Mouse (Mus musculus) stomach, embryonic 14.5 days (tissue): ENCODE results near the gene Cd70. TPM values are rescaled to one million over a fixed set of nuclear protein-coding genes. Genes with fewer than 3 reads are reported as not detected.

Source experiments
- ATAC-seq: fragments of 200-750 bp; cut with Nextera tagmentation; 2 replicates; pipeline ENCODE4 v1.8.0; 2017; ENCODE audit warnings: low read depth, moderate TSS enrichment; ENCODE audit not compliant: insufficient number of reproducible peaks, insufficient read depth, low FRiP score
- H3K27ac ChIP-seq: fragments of 300-500 bp; sonication (generic); 2 replicates; pipeline ENCODE4 v1.5.1; 2014; ENCODE audit warnings: mild to moderate bottlenecking, low read length, moderate library complexity, mixed read lengths
- H3K27me3 ChIP-seq: fragments of 300-500 bp; sonication (generic); 2 replicates; pipeline ENCODE4 v1.6.1; 2014; ENCODE audit warnings: low read length, control low read depth, mixed read lengths; ENCODE audit not compliant: control insufficient read depth, insufficient read depth
- H3K36me3 ChIP-seq: fragments of 300-500 bp; sonication (generic); 2 replicates; pipeline ENCODE4 v1.6.1; 2014; ENCODE audit warnings: mild to moderate bottlenecking, control low read depth, low read length, moderate library complexity, mixed read lengths; ENCODE audit not compliant: control insufficient read depth, insufficient read depth
- H3K4me1 ChIP-seq: fragments of 300-500 bp; sonication (generic); 2 replicates; pipeline ENCODE4 v1.6.1; 2014; ENCODE audit warnings: low read length, control low read depth, mixed read lengths; ENCODE audit not compliant: control insufficient read depth, insufficient read depth
- H3K4me2 ChIP-seq: fragments of 300-500 bp; sonication (generic); replicated peaks from 2 replicates; pipeline ENCODE4 v1.6.1; 2014; ENCODE audit warnings: low read depth, low read length, control low read depth
- H3K4me3 ChIP-seq: fragments of 300-500 bp; sonication (generic); 2 replicates; pipeline ENCODE4 v1.5.1; 2014; ENCODE audit warnings: low read depth, low read length, control low read depth
- H3K9ac ChIP-seq: fragments of 300-500 bp; sonication (generic); replicated peaks from 2 replicates; pipeline ENCODE4 v1.6.1; 2014; ENCODE audit warnings: low read depth, mild to moderate bottlenecking, control low read depth, low read length, moderate library complexity, mixed read lengths
- H3K9me3 ChIP-seq: fragments of 300-500 bp; sonication (generic); 2 replicates; pipeline ENCODE4 v1.6.1; 2016; ENCODE audit warnings: low read depth, low read length, control low read depth; ENCODE audit not compliant: control insufficient read depth
- WGBS: fragments of 180-500 bp; shearing (Covaris S2); extraction: QIAGEN DNeasy Blood & Tissue Kit; methylation state at CpG from one replicate; pipeline ENCODE4 v1.1.7; 2014; 5-methylcytosine and 5-hydroxymethylcytosine counted together
- polyA plus RNA-seq: library from polyadenylated mRNA; unstranded; fragments of >200 nt; fragmentation: Nextera tagmentation; extraction: Ambion mirVana; gene quantifications from 2 replicates; pipeline ENCODE4 v1.2.1, GENCODE M21; 2014

Cd70 gene
- polyA plus RNA-seq, 1 experiment from 2014 or later, result not detected

DNA sequence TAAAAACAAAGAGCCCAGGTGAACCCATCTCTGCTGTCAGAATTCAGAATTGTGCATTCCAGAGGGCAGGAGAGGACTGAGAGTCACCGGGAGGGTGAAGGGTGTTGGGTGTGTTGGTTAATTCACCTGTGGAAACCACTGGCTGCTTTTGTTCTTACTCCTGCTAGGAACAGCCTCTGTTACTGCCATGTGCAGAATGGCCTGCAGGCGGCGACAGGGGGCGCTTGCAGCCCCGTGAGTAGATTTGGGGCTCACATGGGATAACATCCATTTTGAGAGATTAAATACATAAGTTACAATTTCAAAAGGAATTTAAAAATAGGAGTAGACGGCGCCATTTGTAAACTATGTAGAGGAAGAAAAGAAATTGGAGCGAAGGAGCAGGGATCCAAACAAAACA lies 30.8 kb upstream of the Cd70 start:
- Histone ChIP-seq H3K4me2 (no peak overlapping the region), H3K36me3 (no peaks in the 10 kb centered on the region), H3K27me3 (no peaks in the 10 kb centered on the region), H3K27ac (no peak overlapping the region), H3K4me1 (no peaks in the 10 kb centered on the region), H3K9ac (no peak overlapping the region), H3K9me3 (no peaks in the 10 kb centered on the region), H3K4me3 (no peak overlapping the region)
- ATAC-seq, result no peak
- 32% methylated on average over 8 of the region's 8 CpGs for WGBS

DNA sequence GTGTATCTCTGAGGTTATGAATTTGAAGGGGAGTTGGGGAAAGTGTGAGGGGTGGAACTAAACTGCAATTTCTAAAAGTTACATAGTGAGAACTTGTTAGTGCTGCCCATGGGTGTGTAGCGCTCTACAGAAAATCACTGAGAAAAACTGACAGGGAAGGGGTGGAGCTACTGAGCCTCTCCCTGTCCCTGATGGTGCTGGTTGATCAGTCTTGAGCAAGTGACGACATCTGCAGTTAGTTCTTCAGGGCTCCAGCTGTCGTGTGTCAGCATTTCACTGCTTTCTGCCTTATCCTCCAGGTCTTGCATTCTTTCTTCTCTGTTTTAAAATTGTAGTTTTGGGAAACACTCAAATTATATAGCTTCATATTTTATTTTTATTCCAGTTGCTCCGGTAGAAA lies 23.8 kb upstream of the Cd70 start:
- no peak overlapping the region for H3K4me2 ChIP-seq
- H3K4me3 ChIP-seq, result no peak overlapping the region
- no peaks in the 10 kb centered on the region for H3K9me3 ChIP-seq
- H3K36me3 ChIP-seq, result no peaks in the 10 kb centered on the region
- no peaks in the 10 kb centered on the region for H3K27me3 ChIP-seq
- WGBS, result 50% methylated on average over 4 of the region's 4 CpGs
- ATAC-seq, result no peak
- H3K9ac ChIP-seq, result no peak overlapping the region
- no peak overlapping the region for H3K27ac ChIP-seq
- H3K4me1 ChIP-seq, result no peaks in the 10 kb centered on the region

DNA sequence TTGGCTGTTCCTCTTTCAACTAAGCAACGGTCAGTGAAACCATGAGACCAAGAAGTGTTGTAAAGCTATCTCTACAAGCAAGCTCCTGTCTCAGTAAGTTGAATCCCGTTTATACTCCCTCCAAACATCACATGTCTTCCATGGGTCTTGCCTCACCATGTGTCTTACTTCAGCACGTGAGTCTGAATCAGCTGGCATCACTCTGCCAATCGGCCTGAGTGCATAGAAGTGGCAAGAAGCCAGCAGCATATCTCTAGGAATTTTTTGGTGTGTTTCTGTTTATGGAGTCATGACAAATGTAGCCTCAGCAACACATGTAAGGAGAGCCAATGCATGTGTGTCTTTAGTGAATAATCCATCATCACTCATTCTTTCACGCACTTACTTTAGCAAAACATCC lies 22.8 kb upstream of the Cd70 start:
- 55% methylated on average over 5 of the region's 5 CpGs for WGBS
- H3K27ac ChIP-seq, result no peak overlapping the region
- H3K9ac ChIP-seq, result no peak overlapping the region
- no peaks in the 10 kb centered on the region for H3K4me1 ChIP-seq
- no peaks in the 10 kb centered on the region for H3K9me3 ChIP-seq
- H3K27me3 ChIP-seq, result no peaks in the 10 kb centered on the region
- no peak for ATAC-seq
- H3K4me2 ChIP-seq, result no peak overlapping the region
- H3K4me3 ChIP-seq, result no peak overlapping the region
- H3K36me3 ChIP-seq, result no peaks in the 10 kb centered on the region

DNA sequence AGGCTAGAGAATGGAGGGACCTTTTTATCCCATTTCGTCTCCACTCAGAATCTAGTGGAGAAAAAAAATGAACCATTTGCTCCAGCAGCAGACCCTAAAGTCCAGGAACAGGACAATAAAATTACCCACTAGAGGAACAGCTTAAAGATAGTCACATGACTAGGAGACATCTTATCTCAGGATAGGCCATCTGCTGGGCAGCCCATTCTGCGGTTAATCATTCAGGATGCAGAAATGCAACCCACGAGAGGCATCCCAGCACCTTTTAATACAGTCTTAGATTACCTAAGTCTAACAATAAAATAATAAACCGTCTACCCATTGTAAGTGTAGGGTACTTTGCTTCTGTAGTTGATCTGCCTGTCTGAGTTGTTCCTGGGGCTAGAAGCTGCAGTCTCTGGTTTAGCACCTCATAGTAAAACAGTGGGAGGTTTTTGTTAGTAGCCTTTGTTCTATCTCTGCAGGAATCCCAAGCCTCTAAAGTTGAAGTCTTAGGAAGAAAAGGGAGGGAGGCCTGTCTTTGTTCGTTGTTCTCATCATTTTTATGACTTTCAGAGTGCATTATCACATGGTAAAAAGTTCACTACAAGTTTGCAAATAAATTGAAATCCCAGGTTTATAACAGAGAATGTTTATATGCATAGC lies 21.2 kb upstream of the Cd70 start:
- Histone ChIP-seq H3K27me3 (no peaks in the 10 kb centered on the region), H3K36me3 (no peaks in the 10 kb centered on the region), H3K4me3 (no peak overlapping the region), H3K4me1 (no peaks in the 10 kb centered on the region), H3K9ac (no peak overlapping the region), H3K9me3 (no peaks in the 10 kb centered on the region), H3K27ac (no peak overlapping the region), H3K4me2 (no peak overlapping the region)
- no peak for ATAC-seq
- 51% methylated on average over 5 of the region's 5 CpGs for WGBS

DNA sequence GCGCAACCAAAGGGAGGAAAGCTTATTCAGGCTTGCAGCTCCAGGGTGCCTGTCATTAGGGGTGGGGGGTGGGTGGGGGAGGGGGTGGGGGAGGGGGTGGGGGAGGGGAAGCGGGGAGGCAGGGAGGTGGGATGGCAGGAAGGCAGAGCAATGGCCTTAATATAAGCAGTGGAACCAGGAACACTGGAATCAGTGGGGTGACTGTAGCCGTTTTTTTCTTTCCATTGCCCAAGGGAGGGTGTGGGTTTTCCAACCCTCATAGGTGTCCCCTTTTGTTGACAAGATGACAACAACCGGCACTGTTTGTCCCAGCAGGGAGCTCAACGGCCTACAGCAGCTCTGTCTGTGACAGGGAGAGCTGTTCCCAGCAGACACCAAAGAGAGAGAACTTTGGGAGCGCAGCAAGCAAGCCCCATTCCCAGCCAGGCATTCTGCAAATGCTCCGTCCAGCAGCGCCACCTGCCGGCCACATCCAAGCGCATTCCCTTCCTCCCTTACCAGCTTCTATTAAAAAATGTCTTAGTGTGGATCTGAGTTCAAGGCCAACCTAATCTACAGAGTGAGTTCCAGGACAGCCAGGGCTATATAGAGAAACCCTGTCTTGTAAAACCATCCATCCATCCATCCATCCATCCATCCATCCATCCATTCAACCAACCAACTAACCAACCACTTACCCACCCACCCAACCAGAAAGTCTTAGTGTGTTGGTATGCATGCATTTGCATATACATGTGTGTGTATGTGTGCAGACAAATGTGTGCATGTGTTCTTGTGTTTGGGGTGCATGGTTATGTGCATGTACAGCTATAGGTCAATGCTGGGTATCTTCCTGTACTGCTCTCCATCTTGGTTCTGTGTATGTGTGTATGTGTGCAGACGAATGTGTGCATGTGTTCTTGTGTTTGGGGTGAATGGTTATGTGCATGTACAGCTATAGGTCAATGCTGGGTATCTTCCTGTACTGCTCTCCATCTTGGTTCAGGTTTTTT lies 17.5 kb upstream of the Cd70 start:
- no peaks in the 10 kb centered on the region for H3K4me1 ChIP-seq
- H3K27me3 ChIP-seq, result no peaks in the 10 kb centered on the region
- 0 out of 2 replicates have a peak overlapping the region, but pooled peaks have one; percentile 12 for H3K4me2 ChIP-seq
- H3K4me3 ChIP-seq, result no peak overlapping the region
- no peak overlapping the region for H3K27ac ChIP-seq
- no peaks in the 10 kb centered on the region for H3K36me3 ChIP-seq
- H3K9ac ChIP-seq, result no peak overlapping the region
- no peaks in the 10 kb centered on the region for H3K9me3 ChIP-seq
- 12% methylated on average over 11 of the region's 11 CpGs for WGBS
- ATAC-seq, result 0 out of 2 replicates have a peak, but pooled peaks have one; percentile 50

DNA sequence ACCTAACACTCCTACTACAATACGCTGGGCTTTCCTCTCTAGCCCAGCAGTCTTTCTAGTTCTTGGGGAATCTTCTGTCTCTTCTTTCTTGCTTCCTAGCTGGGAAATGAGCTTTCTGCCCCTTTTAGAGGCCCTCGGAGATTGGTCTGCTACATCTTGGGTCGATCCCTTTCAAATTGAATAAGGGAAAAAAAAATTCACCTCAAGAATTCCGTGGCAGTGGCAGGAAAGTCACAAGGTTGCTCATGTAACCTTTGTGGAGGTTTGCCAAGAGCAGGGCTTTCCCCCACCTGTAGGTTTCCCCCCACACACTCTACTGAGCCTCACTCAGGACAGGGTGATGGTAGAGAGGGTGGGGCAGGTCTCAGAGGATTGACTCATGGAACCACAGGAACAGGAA lies 4.2 kb upstream of the Cd70 start:
- Histone ChIP-seq H3K27me3 (no peaks in the 10 kb centered on the region), H3K4me2 (no peak overlapping the region), H3K36me3 (no peaks in the 10 kb centered on the region), H3K27ac (no peak overlapping the region), H3K4me3 (no peak overlapping the region), H3K9ac (no peak overlapping the region), H3K9me3 (no peaks in the 10 kb centered on the region), H3K4me1 (no peaks in the 10 kb centered on the region)
- 80% methylated on average over 4 of the region's 4 CpGs for WGBS
- no peak for ATAC-seq

DNA sequence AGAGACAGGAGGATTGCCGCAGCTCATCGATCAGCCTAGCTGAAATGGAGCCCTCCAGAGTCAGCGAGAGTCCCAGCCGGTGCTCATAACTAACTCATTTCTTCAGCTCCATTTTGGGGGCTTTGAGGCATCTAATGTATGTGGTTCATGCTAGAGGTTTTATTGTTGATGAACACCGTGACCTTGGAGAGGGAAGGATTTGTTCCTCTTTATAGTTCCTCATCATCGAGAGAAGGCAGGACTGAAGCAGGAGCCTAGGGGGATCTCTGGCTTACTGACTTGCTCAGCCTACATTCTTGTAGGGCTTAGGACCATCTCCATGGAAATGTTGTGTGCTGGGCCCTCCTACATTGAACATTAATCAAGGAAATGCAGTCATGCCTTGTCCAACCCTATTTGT lies 3.4 kb upstream of the Cd70 start:
- ATAC-seq, result no peak
- Histone ChIP-seq H3K36me3 (no peaks in the 10 kb centered on the region), H3K4me2 (no peak overlapping the region), H3K4me1 (no peaks in the 10 kb centered on the region), H3K9ac (no peak overlapping the region), H3K27ac (no peak overlapping the region), H3K27me3 (0 out of 2 replicates have a peak, but pooled peaks cover 5% of the 10 kb centered on the region), H3K9me3 (no peaks in the 10 kb centered on the region), H3K4me3 (no peak overlapping the region)
- 93% methylated on average over 6 of the region's 6 CpGs for WGBS

DNA sequence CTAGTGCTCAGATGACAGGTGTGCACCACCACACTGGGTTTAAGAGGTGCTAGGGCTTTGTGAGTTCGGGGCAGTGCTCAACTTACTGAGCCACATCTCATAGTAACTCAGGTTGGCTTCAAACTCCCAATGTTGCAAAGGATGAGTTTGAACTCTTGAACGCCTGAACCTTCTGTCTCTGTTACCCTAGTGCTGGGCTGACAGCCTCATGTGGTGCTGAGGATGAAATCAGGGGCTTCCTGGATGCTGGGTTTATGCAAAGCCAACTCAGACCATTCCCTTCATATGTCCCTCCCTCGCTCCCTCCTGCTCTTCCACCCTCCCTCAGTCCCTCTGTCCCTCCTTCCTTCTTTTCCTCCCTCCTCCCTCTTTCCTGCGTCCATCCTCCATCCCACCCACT lies 1.2 kb downstream of the Cd70 start:
- H3K4me1 ChIP-seq, result no peaks in the 10 kb centered on the region
- no peaks in the 10 kb centered on the region for H3K36me3 ChIP-seq
- no peaks in the 10 kb centered on the region for H3K9me3 ChIP-seq
- ATAC-seq, result no peak
- no peak overlapping the region for H3K4me3 ChIP-seq
- H3K27ac ChIP-seq, result no peak overlapping the region
- H3K9ac ChIP-seq, result no peak overlapping the region
- 64% methylated on average over 4 of the region's 4 CpGs for WGBS
- peaks cover 7% of the 10 kb centered on the region; the same call in 1 of the 2 replicates for H3K27me3 ChIP-seq
- H3K4me2 ChIP-seq, result no peak overlapping the region
